Mouse (Mus musculus) hindbrain, embryonic 11.5 days (tissue): ENCODE measurements around the gene Haus6. TPM values are rescaled to one million over a fixed set of nuclear protein-coding genes. Genes with fewer than 3 reads are reported as not detected.
"Not testable (repeated sequence)": the region's sequence is repeated elsewhere in the genome, so short reads cannot be mapped to it uniquely, and the experiment has no call there.

Source experiments
- ATAC-seq: fragments of 200-750 bp; cut with Nextera tagmentation; 2 replicates; pipeline ENCODE4 v1.8.0; 2017; ENCODE audit warnings: mild to moderate bottlenecking, moderate TSS enrichment, moderate library complexity; ENCODE audit not compliant: low FRiP score
- DNase-seq: peaks from one replicate; pipeline ENCODE4 v3.0.0-alpha.2; 2015; ENCODE audit warnings: low spot score
- H3K27ac ChIP-seq: fragments of 300-500 bp; sonication (generic); 2 replicates; pipeline ENCODE4 v1.5.1; 2014; ENCODE audit warnings: mild to moderate bottlenecking, low read depth, low read length
- H3K27me3 ChIP-seq: fragments of 300-500 bp; sonication (generic); 2 replicates; pipeline ENCODE4 v1.6.1; 2014; ENCODE audit warnings: mild to moderate bottlenecking, low read length, moderate library complexity, mixed read lengths; ENCODE audit not compliant: control insufficient read depth, insufficient read depth
- H3K36me3 ChIP-seq: fragments of 300-500 bp; sonication (generic); 2 replicates; pipeline ENCODE4 v1.6.1; 2014; ENCODE audit warnings: mild to moderate bottlenecking, low read length, moderate library complexity, mixed read lengths; ENCODE audit not compliant: control insufficient read depth, insufficient read depth
- H3K4me1 ChIP-seq: fragments of 300-500 bp; sonication (generic); replicated peaks from 2 replicates; pipeline ENCODE4 v1.6.1; 2014; ENCODE audit warnings: low read length, mixed read lengths; ENCODE audit not compliant: control insufficient read depth, insufficient read depth
- H3K4me2 ChIP-seq: fragments of 300-500 bp; sonication (generic); replicated peaks from 2 replicates; pipeline ENCODE4 v1.6.1; 2014; ENCODE audit warnings: mild to moderate bottlenecking, low read depth, low read length
- H3K4me3 ChIP-seq: fragments of 300-500 bp; sonication (generic); 2 replicates; pipeline ENCODE4 v1.5.1; 2014; ENCODE audit warnings: low read depth, low read length
- H3K9ac ChIP-seq: fragments of 300-500 bp; sonication (generic); 2 replicates; pipeline ENCODE4 v1.6.1; 2014; ENCODE audit warnings: low read depth, low read length
- H3K9me3 ChIP-seq: fragments of 300-500 bp; sonication (generic); 2 replicates; pipeline ENCODE4 v1.6.1; 2016; ENCODE audit warnings: low read length; ENCODE audit not compliant: control insufficient read depth
- WGBS: fragments of 180-500 bp; shearing (Covaris S2); extraction: QIAGEN DNeasy Blood & Tissue Kit; methylation state at CpG from one replicate; pipeline ENCODE4 v1.1.7; 2014; 5-methylcytosine and 5-hydroxymethylcytosine counted together
- polyA plus RNA-seq: library from polyadenylated mRNA; unstranded; fragments of >200 nt; fragmentation: Nextera tagmentation; extraction: Ambion mirVana; gene quantifications from 2 replicates; pipeline ENCODE4 v1.2.1, GENCODE M21; 2014

The Haus6 gene
- polyA plus RNA-seq: 27.4 and 28.5 TPM in 2 replicates

GRCm38 (mm10) chr4:86611524-86612288 lies at the start of gene Haus6:
TSS of gene Haus6 (minus strand) at chr4:86612055.
- Histone ChIP-seq H3K27me3 (no peaks in the 10 kb centered on the region), H3K36me3 (0 out of 2 replicates have a peak, but pooled peaks cover 3% of the 10 kb centered on the region), H3K9me3 (no peaks in the 10 kb centered on the region), H3K4me2 (peak within 1 kb of the TSS; percentile 75), H3K4me3 (peak within 1 kb of the TSS; percentile 85), H3K4me1 (no peaks in the 10 kb centered on the region), H3K9ac (peak within 1 kb of the TSS; percentile 82), H3K27ac (0 out of 2 replicates have a peak within 1 kb of the TSS, but pooled peaks have one; percentile 24)
- ATAC-seq: peak; percentile 100
- DNase-seq: peak; percentile 94
- under 1% methylated on average over 59 of the region's 59 CpGs for WGBS

- H3K27me3 ChIP-seq: no peaks in the 10 kb centered on the region
- 96% methylated on average over 12 of the region's 12 CpGs for WGBS
Measured at GRCm38 (mm10) chr4:86657176-86657575, 45.3 kb upstream of the Haus6 start.

GRCm38 (mm10) chr4:86656410-86656809 lies 44.6 kb upstream of the Haus6 start:
- not testable (repeated sequence) for DNase-seq, H3K27me3 ChIP-seq, H3K9me3 ChIP-seq, H3K4me3 ChIP-seq, H3K36me3 ChIP-seq, H3K27ac ChIP-seq, H3K4me2 ChIP-seq, ATAC-seq, H3K9ac ChIP-seq, H3K4me1 ChIP-seq
- WGBS: 96% methylated on average over 8 of the region's 8 CpGs

More at GRCm38 (mm10) chr4:86657176-86657575, 45.3 kb upstream of the Haus6 start:
- ATAC-seq (no peak), DNase-seq (no peak)
- Histone ChIP-seq H3K27ac (no peak overlapping the region), H3K4me3 (no peak overlapping the region), H3K9me3 (no peaks in the 10 kb centered on the region), H3K4me1 (no peaks in the 10 kb centered on the region), H3K4me2 (no peak overlapping the region), H3K36me3 (peaks cover 6% of the 10 kb centered on the region; the same call in 1 of the 2 replicates), H3K9ac (no peak overlapping the region)

- Histone ChIP-seq H3K9me3 (no peaks in the 10 kb centered on the region), H3K9ac (no peak overlapping the region), H3K36me3 (no peaks in the 10 kb centered on the region), H3K27me3 (no peaks in the 10 kb centered on the region), H3K27ac (no peak overlapping the region), H3K4me2 (no peak overlapping the region), H3K4me1 (no peaks in the 10 kb centered on the region), H3K4me3 (no peak overlapping the region)
- 77% methylated on average over 10 of the region's 10 CpGs for WGBS
- ATAC-seq (no peak), DNase-seq (no peak)
Measured at GRCm38 (mm10) chr4:86651686-86652384, 40.0 kb upstream of the Haus6 start.

GRCm38 (mm10) chr4:86648394-86648793 lies 36.5 kb upstream of the Haus6 start:
- H3K4me3 ChIP-seq, H3K36me3 ChIP-seq, H3K27ac ChIP-seq, H3K4me1 ChIP-seq, H3K9ac ChIP-seq, H3K9me3 ChIP-seq, ATAC-seq, DNase-seq, H3K4me2 ChIP-seq, H3K27me3 ChIP-seq: not testable (repeated sequence)
- WGBS: 94% methylated on average over 10 of the region's 13 CpGs

GRCm38 (mm10) chr4:86637561-86637960 lies 25.7 kb upstream of the Haus6 start:
- DNase-seq, ATAC-seq, H3K4me3 ChIP-seq, H3K4me2 ChIP-seq, H3K9me3 ChIP-seq, H3K9ac ChIP-seq, H3K36me3 ChIP-seq, H3K27me3 ChIP-seq, H3K27ac ChIP-seq, H3K4me1 ChIP-seq: not testable (repeated sequence)
- 92% methylated on average over 9 of the region's 9 CpGs for WGBS

GRCm38 (mm10) chr4:86634873-86635272 lies 23.0 kb upstream of the Haus6 start:
- not testable (repeated sequence) for H3K27ac ChIP-seq, DNase-seq, H3K4me1 ChIP-seq, H3K36me3 ChIP-seq, H3K27me3 ChIP-seq, H3K4me3 ChIP-seq, ATAC-seq, H3K4me2 ChIP-seq, H3K9me3 ChIP-seq, H3K9ac ChIP-seq

- H3K4me3 ChIP-seq, H3K27me3 ChIP-seq, H3K9ac ChIP-seq, DNase-seq, H3K4me1 ChIP-seq, H3K4me2 ChIP-seq, H3K9me3 ChIP-seq, H3K36me3 ChIP-seq, ATAC-seq, H3K27ac ChIP-seq: not testable (repeated sequence)
Measured at GRCm38 (mm10) chr4:86634312-86634711, 22.5 kb upstream of the Haus6 start.
